Mouse (Mus musculus): ENCODE data around the gene Arhgef10l. TPM values are rescaled to one million over a fixed set of nuclear protein-coding genes. Genes with fewer than 3 reads are reported as not detected.
A peak's percentile ranks its signal among the peaks of the same experiment; 100 is the strongest.

Arhgef10l gene
- polyA plus RNA-seq, 1 experiment from 2014 or later, result 15.8 TPM

DNA sequence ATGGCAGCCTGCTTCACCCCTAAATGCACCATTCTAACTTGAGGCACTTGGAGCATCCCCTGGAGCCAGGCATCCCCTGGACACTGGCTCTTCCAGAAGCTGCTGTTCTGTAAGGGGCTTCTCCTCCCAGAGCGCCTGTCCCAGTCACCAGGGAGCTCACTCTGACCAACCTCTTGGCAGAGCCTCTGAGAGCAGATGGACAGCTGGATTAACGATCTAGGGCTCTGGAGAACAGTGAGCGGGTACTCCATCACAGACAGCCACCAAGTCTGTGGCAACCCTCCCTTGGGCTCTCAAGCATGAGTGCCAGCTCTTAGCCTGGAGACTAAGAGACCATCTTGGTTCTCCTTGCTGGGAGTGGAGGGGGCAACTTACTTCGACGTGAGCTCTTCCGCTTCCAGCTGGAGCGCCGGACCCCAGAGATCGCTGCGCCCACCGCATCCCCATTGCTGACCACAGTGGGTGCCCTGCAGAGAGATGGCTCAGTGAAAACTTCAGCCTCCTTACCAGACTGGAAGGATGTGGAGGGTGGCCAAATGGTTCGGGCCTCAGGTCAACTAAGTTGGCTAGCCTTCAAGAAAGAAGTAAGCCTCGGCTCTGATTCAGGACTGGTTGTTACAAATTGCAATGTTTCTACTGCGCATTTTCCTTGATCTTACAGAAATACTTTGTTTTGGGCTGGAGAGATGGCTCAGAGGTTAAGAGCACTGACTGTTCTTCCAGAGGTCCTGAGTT is 71.9 kb downstream of the Arhgef10l start:
- Histone ChIP-seq H3K27ac (ENCODE audit: low read length) (no peak overlapping the region), H3K4me2 (ENCODE audit: low read depth, low read length) (no peak overlapping the region)
- ATAC-seq (ENCODE audit: low read depth), result no peak

DNA sequence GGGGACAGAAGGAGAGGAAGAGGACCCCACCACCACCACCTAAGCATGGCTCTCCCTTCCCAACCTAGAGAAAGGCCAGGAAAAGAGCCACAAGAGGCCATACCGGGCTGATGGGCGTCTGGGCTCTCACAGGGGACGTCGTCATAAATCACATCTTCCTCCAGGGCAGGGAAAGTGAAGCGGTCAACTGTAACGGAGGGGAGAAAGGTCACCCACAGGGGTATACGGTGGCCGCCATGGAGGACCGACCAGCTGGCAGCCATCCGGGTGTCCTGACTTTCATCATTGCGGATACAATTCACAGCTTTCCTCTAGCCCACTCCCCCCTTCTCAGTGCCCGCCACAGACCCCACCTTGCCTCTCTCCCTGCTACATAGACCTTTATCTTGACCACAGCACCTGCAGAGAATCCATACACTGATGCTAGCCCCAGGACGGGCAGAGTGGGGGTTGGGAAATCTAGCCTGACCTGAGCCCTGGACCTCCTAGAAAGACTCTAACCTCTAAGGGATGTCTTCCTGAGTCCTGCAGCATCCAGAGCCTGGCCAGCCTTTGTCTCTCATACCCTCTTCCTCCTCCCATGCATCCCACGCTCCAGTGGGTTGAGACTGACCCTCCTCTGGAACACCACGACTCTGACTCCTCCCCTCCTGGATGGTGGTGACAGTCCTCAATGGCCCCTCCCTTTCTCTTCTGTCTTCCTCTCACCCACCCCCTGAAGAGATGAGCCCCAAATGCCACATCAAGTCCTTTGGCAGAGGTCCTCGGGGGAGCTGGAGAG is 72.6 kb downstream of the Arhgef10l start:
- Histone ChIP-seq H3K4me1 (replicated peaks; ENCODE audit: control insufficient read depth, insufficient read depth, low read length) (no peaks in the 10 kb centered on the region), H3K36me3 (ENCODE audit: control insufficient read depth, insufficient read depth, low read length) (peaks cover 12% of the 10 kb centered on the region; the same call in 1 of the 2 replicates), H3K9me3 (ENCODE audit: control insufficient read depth, low read length) (peaks cover 9% of the 10 kb centered on the region), H3K4me2 (ENCODE audit: low read depth, low read length) (no peak overlapping the region), H3K27ac (ENCODE audit: low read length) (no peak overlapping the region), H3K9ac (ENCODE audit: low read length) (no peak overlapping the region), H3K27me3 (ENCODE audit: control insufficient read depth, insufficient read depth, low read depth, low read length) (no peaks in the 10 kb centered on the region), H3K4me3 (ENCODE audit: low read length) (no peak overlapping the region)
- ATAC-seq (ENCODE audit: low read depth), result no peak
- WGBS, result 72% methylated on average over 16 of the region's 16 CpGs

More for the DNA sequence above, 71.9 kb downstream of the Arhgef10l start:
- Histone ChIP-seq H3K9ac (ENCODE audit: low read length) (no peak overlapping the region), H3K27me3 (ENCODE audit: control insufficient read depth, insufficient read depth, low read depth, low read length) (no peaks in the 10 kb centered on the region), H3K9me3 (ENCODE audit: control insufficient read depth, low read length) (peaks cover 9% of the 10 kb centered on the region), H3K4me1 (replicated peaks; ENCODE audit: control insufficient read depth, insufficient read depth, low read length) (no peaks in the 10 kb centered on the region), H3K4me3 (ENCODE audit: low read length) (no peak overlapping the region), H3K36me3 (ENCODE audit: control insufficient read depth, insufficient read depth, low read length) (peaks cover 12% of the 10 kb centered on the region; the same call in 1 of the 2 replicates)
- WGBS, result 85% methylated on average over 14 of the region's 14 CpGs

DNA sequence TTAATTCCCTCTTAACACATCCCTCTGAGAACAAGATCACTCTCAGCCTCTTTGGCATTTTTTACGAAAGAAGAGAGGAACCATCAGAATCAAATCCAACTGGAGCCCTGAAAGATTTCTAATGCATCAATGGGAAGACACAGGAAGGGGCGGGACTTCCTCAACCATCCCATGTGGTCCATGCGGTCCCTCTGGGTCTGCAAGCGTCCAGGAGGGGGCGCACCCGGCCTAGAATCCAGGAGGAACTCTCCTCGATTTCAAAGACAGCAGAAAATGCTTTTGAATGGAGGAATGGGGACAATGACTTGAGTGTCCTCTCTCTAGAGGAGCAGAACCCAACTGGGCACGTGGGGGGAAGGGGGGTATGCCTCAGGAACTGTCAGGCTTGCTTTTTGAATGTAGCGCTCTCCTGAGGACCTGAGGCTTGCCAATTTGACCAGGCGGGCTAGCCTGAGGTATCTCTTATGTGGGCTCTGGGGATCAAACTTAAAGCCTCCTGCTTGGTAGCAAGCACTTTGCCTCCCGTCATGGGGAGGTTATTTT is 73.5 kb downstream of the Arhgef10l start:
- Histone ChIP-seq H3K4me3 (ENCODE audit: low read length) (no peak overlapping the region), H3K9me3 (ENCODE audit: control insufficient read depth, low read length) (peaks cover 6% of the 10 kb centered on the region), H3K27ac (ENCODE audit: low read length) (no peak overlapping the region), H3K4me1 (replicated peaks; ENCODE audit: control insufficient read depth, insufficient read depth, low read length) (no peaks in the 10 kb centered on the region), H3K36me3 (ENCODE audit: control insufficient read depth, insufficient read depth, low read length) (peaks cover 8% of the 10 kb centered on the region; the same call in 1 of the 2 replicates), H3K9ac (ENCODE audit: low read length) (no peak overlapping the region), H3K27me3 (ENCODE audit: control insufficient read depth, insufficient read depth, low read depth, low read length) (no peaks in the 10 kb centered on the region), H3K4me2 (ENCODE audit: low read depth, low read length) (no peak overlapping the region)
- ATAC-seq (ENCODE audit: low read depth), result peak; percentile 75
- WGBS, result 25% methylated on average over 11 of the region's 11 CpGs

GRCm38 (mm10) chr4:140586478-140586877 is 79.3 kb downstream of the Arhgef10l start:
- H3K9ac ChIP-seq (ENCODE audit: low read length), result no peak overlapping the region
- H3K9me3 ChIP-seq (ENCODE audit: control insufficient read depth, low read length), result no peaks in the 10 kb centered on the region
- H3K27ac ChIP-seq (ENCODE audit: low read length), result no peak overlapping the region
- H3K4me3 ChIP-seq (ENCODE audit: low read length), result no peak overlapping the region
- no peak overlapping the region for H3K4me2 ChIP-seq (ENCODE audit: low read depth, low read length)
- ATAC-seq (ENCODE audit: low read depth), result no peak
- peaks cover 2% of the 10 kb centered on the region; the same call in 1 of the 2 replicates for H3K36me3 ChIP-seq (ENCODE audit: control insufficient read depth, insufficient read depth, low read length)
- peaks cover 6% of the 10 kb centered on the region for H3K4me1 ChIP-seq (replicated peaks; ENCODE audit: control insufficient read depth, insufficient read depth, low read length)
- WGBS, result 76% methylated on average over 5 of the region's 5 CpGs
- H3K27me3 ChIP-seq (ENCODE audit: control insufficient read depth, insufficient read depth, low read depth, low read length), result no peaks in the 10 kb centered on the region

DNA sequence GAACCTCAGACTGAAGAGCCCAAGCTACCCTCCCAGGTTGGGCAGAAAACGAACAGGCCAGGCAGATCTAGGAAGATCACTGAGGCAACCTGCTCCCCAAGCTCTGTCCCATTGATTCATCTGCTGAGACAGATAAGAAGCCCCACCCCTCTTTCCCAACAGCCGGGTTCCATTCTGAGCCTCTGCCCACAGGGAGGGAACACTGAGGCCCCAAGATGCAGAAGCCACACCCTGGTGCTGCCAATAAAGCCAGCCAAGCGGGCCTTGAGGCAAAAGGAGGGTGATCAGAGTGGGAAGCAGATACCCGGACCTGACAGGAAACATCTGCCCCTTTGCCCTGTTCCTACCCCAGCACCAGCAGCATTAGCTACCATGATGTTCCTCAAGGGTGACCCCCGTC is 81.6 kb downstream of the Arhgef10l start:
- no peak overlapping the region for H3K9ac ChIP-seq (ENCODE audit: low read length)
- ATAC-seq (ENCODE audit: low read depth), result no peak
- no peak overlapping the region for H3K4me2 ChIP-seq (ENCODE audit: low read depth, low read length)
- no peaks in the 10 kb centered on the region for H3K27me3 ChIP-seq (ENCODE audit: control insufficient read depth, insufficient read depth, low read depth, low read length)
- H3K27ac ChIP-seq (ENCODE audit: low read length), result no peak overlapping the region
- H3K4me3 ChIP-seq (ENCODE audit: low read length), result no peak overlapping the region
- peaks cover 6% of the 10 kb centered on the region for H3K4me1 ChIP-seq (replicated peaks; ENCODE audit: control insufficient read depth, insufficient read depth, low read length)
- no peaks in the 10 kb centered on the region for H3K9me3 ChIP-seq (ENCODE audit: control insufficient read depth, low read length)
- H3K36me3 ChIP-seq (ENCODE audit: control insufficient read depth, insufficient read depth, low read length), result peaks cover 2% of the 10 kb centered on the region
- WGBS, result 64% methylated on average over 5 of the region's 5 CpGs

DNA sequence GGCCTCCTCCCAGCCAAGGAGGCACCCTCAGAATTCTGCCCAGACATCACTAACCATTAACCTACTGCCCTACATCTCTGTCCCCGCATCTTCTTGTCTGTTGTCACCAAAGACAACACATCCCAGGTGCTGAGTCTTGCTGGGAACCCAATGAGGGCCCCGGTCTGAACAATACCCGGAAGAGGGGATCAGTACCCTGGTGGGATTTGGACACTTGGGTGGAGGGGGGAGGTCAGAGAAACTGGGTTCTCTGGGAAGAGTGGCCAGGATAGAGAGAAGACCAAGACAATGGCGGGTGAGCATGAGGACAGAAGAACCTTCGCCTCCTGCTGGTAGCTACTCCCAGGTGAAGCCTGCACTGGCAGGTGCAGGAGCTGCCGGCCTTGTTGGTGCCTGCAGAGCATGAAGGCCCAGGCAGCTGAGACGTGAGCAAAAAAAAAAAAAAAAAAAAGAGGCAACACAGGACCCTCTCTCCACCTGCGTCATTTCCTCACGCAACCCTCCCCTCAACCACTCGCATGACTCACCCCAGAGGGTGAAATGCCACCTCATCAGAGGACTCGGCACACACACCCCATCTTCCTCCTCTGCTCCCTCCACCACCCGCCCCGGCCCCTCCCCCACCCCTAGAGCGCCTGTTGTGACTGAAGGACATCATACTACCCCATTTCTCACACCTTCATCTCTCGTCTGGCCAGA is 83.3 kb downstream of the Arhgef10l start:
- Histone ChIP-seq H3K4me3 (ENCODE audit: low read length) (no peak overlapping the region), H3K27ac (ENCODE audit: low read length) (peak overlapping the region; percentile 63), H3K9ac (ENCODE audit: low read length) (no peak overlapping the region), H3K9me3 (ENCODE audit: control insufficient read depth, low read length) (no peaks in the 10 kb centered on the region), H3K27me3 (ENCODE audit: control insufficient read depth, insufficient read depth, low read depth, low read length) (no peaks in the 10 kb centered on the region), H3K4me1 (replicated peaks; ENCODE audit: control insufficient read depth, insufficient read depth, low read length) (peaks cover 6% of the 10 kb centered on the region), H3K4me2 (ENCODE audit: low read depth, low read length) (no peak overlapping the region), H3K36me3 (ENCODE audit: control insufficient read depth, insufficient read depth, low read length) (peaks cover 9% of the 10 kb centered on the region)
- ATAC-seq (ENCODE audit: low read depth), result no peak
- WGBS, result 72% methylated on average over 14 of the region's 15 CpGs

- Histone ChIP-seq H3K9ac (ENCODE audit: low read length) (no peak overlapping the region; the same call in 1 of the 2 replicates), H3K4me1 (replicated peaks; ENCODE audit: control insufficient read depth, insufficient read depth, low read length) (peaks cover 6% of the 10 kb centered on the region), H3K36me3 (ENCODE audit: control insufficient read depth, insufficient read depth, low read length) (peaks cover 9% of the 10 kb centered on the region), H3K27me3 (ENCODE audit: control insufficient read depth, insufficient read depth, low read depth, low read length) (no peaks in the 10 kb centered on the region), H3K4me3 (ENCODE audit: low read length) (no peak overlapping the region), H3K27ac (ENCODE audit: low read length) (peak overlapping the region; percentile 63), H3K9me3 (ENCODE audit: control insufficient read depth, low read length) (no peaks in the 10 kb centered on the region), H3K4me2 (ENCODE audit: low read depth, low read length) (peak overlapping the region; percentile 12; the same call in 1 of the 2 replicates)
- peak; percentile 82 for ATAC-seq (ENCODE audit: low read depth)
- WGBS, result 58% methylated on average over 23 of the region's 23 CpGs
These were observed 84.0 kb downstream of the Arhgef10l start for GRCm38 (mm10) chr4:140581730-140582389.

DNA sequence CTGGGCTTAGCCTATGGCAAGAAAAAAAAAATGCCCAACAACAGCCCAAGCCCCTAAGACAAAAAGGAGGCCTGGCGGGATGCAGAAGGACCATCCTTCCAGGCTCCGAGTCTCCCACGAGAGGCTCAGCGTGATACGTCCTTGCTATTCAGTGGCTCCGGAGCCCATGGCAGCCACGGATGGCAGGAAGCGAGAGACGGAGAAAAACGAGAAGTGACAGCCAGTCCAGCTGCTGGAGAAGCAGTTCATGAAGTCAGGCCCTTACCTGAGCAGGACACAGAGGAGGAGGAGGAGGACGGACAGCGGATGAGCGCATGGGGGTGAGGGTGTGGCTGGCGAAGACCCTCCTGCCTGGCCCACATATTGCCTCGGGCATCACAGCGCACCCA is 84.5 kb downstream of the Arhgef10l start:
- 78% methylated on average over 16 of the region's 16 CpGs for WGBS

More for the DNA sequence above, 84.5 kb downstream of the Arhgef10l start:
- peaks cover 6% of the 10 kb centered on the region for H3K4me1 ChIP-seq (replicated peaks; ENCODE audit: control insufficient read depth, insufficient read depth, low read length)
- no peaks in the 10 kb centered on the region for H3K9me3 ChIP-seq (ENCODE audit: control insufficient read depth, low read length)
- no peak for ATAC-seq (ENCODE audit: low read depth)
- H3K4me3 ChIP-seq (ENCODE audit: low read length), result peak overlapping the region; percentile 13
- H3K36me3 ChIP-seq (ENCODE audit: control insufficient read depth, insufficient read depth, low read length), result peaks cover 11% of the 10 kb centered on the region
- H3K9ac ChIP-seq (ENCODE audit: low read length), result peak overlapping the region; percentile 41; the same call in 1 of the 2 replicates
- no peaks in the 10 kb centered on the region for H3K27me3 ChIP-seq (ENCODE audit: control insufficient read depth, insufficient read depth, low read depth, low read length)
- H3K4me2 ChIP-seq (ENCODE audit: low read depth, low read length), result peak overlapping the region; percentile 12; the same call in 1 of the 2 replicates
- peak overlapping the region; percentile 56 for H3K27ac ChIP-seq (ENCODE audit: low read length)

Data from lung, embryonic 16.5 days (tissue).